Mouse (Mus musculus) testis, postnatal 10 days (tissue): Measurements from ENCODE around the gene Mmachc.

ENCODE experiments used
- DNase-seq: peaks from one replicate; pipeline ENCODE4 v3.0.0; 2021; ENCODE audit warnings: low spot score

Gene Mmachc

DNA sequence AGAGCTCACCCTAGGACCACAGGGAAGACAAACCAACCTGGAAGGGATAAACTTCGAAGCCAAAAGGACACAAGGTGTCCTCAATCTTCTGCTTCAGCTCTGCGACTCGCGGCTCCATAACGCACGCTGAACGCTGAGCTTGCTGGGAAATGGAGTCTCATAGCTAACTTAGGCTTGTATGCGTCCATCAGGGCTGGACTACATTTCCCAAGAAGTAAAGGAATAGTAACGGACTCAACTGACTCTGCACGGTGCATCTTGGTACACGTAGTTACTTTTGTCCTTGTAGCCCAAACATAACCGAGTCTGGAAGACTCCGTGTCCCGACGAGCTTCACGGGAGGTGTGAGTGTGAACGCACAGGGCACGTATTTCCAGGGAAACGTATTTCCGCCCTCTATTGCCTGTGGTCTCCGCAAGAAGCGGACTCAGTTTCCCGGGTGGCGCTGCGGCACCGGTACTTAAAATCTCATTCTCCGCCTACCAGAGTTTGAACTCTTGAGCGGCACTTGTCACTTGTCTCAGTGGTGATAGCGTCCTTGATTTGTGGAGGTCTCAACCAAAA lies at the start of gene Mmachc, which contains the start of gene Ccdc163:
Mmachc (minus strand) TSS at position 206 of the 564 bp plus-strand sequence.
Ccdc163 (plus strand) TSS at position 309 of the 564 bp plus-strand sequence.
- DNase-seq, result peak; percentile 83

GRCm38 (mm10) chr4:116749750-116750149 lies 41.5 kb upstream of the Mmachc start:
- DNase-seq, result no peak

- DNase-seq, result no peak
Observed at GRCm38 (mm10) chr4:116738972-116739751, 31.0 kb upstream of the Mmachc start.

GRCm38 (mm10) chr4:116734996-116735395 lies 26.8 kb upstream of the Mmachc start:
- no peak for DNase-seq

GRCm38 (mm10) chr4:116732355-116732754 lies 24.1 kb upstream of the Mmachc start:
- DNase-seq, result no peak

DNA sequence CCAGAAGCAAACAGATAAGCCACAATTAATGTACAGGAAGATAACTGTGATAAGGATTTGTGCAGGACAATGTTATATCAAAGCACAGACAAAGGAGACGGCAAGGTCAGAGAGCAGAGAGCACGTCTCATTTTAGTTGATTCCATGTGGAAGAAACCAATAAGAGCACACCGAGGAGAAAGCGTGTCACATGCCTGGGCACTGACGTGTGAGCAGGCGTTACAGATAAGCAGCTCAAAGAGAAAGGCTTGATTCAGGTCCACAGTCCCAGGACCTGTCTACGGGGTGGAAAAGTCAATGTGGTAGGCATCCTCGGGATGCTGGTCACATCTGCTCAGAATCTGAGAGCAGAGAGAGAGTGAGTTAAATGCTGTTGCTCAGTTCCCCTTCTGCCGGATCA lies 22.9 kb upstream of the Mmachc start:
- no peak for DNase-seq

GRCm38 (mm10) chr4:116729532-116729931 lies 21.3 kb upstream of the Mmachc start:
- DNase-seq, result no peak

GRCm38 (mm10) chr4:116727401-116727800 lies 19.2 kb upstream of the Mmachc start:
- DNase-seq, result no peak

DNA sequence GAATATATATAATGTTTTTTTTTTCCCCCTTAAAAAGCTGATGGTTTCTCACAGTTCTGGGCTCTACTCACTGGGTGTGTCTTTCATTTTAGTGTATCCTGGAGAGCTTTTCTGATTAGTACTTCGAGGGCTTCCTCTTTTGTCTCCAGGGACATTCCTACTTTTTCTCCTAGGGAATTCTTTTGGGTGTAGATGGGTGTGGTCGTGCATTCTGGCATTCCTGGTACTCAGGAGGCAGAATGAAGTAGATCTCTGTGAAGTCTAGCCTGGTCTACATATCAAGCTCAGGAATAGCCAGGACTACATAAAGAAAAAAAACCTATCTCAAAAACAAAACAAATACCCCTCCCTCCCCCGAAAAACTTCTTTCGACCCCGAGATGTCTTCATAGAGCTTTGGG lies 17.2 kb upstream of the Mmachc start:
- no peak for DNase-seq

DNA sequence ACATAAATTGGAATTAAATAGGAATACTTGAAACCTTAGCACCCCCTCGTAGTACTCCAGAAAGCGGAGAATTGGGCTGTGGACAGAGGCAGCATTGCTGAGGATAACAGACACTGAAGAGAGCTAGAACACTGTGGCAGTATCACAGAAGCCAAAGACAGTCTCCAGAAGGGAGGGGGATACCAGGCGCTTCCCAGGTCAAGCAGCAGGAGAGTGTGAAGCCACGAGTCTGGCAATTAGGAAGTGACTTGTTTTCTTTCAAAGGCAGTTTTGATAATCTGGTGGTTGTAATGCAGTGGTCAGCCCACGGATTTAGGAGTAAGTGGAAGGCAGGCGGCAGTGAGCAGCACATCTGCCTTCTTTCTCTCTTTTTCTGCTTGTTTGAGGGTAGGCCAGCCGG lies 14.0 kb upstream of the Mmachc start:
- DNase-seq, result no peak

DNA sequence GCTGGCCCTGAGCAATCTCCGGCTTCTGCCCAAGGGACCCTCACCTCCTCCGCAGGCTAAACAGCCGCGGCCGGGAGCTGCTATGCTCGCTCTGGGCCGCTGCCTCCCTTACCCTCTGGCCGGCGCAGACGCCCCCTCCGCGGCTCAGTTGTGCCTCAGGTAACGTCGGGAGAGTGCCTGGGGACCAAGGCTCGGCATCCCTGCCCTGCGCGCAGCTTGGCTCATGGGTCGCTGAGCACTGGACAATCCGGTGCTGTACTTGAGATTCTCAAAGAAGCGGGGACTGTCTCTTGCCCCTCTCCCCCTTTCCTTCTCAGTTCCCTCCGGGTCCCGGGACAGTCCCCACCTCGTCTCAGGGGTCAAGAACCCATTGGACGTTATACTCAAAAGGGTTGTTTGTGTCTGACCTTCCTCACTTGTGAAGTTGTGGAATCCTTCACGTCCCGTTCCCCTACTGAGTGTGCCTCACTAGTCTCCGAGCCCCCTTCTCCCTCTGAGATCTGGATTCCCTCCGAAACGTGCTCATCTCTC lies 13.0 kb upstream of the Mmachc start:
- no peak for DNase-seq

GRCm38 (mm10) chr4:116720343-116721097 lies 12.3 kb upstream of the Mmachc start, which contains the start of gene Tesk2:
Gene Tesk2 (plus strand): TSS chr4:116720948.
- peak; percentile 86 for DNase-seq

DNA sequence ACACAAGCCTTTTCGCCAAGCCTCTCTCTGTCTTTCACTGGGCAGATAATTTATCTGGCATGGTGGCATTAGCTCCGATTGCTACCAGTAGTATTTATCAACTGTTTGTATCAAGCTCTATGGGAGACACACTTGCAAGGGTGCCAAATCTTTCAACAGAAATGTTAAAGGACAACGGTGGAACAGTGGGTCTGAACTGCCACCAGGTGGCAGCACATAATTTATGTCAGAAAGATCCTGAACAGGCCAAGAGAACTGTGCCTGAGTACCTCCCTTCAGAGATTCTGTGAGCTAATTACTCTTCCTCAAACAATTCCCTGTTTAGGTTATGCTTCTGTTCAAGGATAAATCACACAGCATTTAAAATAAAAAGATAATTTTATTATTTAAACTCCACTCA lies 11.2 kb upstream of the Mmachc start:
- peak; percentile 73 for DNase-seq

DNA sequence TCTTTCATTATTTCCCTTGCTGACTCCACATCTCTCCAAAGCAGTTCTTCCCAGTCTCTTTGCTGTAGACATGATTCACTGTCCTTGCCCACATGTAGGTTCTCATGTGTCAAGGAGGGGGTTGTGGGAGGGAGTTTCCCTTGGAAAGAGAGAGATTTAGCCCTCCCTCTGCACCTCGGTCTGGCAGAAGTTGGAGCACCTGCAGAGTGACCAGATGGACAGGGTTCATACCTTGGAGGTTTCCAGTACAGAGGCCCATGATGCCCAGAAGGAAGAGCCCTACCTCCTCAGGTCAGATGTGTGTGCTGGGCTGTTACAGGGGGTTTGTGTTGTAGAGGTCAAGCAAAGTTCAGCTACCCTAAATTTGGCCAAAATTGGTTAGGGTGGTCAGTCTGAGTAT lies 4.3 kb upstream of the Mmachc start:
- DNase-seq, result no peak

DNA sequence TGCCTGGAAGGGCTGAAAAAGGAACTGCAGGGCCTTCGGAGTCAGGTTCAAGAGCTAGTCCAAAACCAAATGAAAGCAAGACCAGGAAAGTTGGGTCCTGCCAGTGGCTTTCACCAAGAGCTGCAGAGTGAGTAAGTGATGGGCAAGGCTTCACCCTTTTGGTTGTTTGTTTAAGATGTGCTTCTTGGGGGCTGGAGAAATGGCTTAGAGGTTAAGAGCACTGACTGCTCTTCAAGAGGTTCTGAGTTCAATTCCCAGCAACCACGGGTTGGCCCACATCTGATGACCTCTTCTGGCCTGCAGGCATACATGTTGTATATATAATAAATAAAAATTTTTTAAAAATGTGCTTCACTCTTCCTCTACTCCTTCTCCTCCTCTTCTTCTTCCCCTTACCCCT lies 1.9 kb upstream of the Mmachc start:
- no peak for DNase-seq

GRCm38 (mm10) chr4:116708791-116709390 lies 685 bp upstream of the Mmachc start:
- no peak for DNase-seq

DNA sequence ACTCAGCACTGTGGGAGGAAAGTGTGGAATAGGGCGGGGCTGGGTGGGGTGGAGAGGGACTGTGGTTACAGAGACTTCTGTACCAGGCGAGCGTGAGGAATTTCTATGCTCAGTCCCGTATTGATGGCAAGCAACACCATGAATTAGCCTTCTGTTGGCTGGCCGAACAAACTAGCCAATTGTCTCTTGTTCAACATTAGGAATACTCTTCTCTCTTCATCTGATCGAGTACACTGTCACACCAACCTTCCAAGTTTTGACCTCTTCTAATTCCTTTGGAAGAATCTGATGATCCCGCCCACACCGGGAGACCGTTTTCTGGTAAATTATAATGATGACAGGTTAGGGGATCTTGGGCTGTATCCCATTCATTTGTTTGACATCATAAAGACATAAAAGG lies 540 bp downstream of the Mmachc start:
- no peak for DNase-seq

DNA sequence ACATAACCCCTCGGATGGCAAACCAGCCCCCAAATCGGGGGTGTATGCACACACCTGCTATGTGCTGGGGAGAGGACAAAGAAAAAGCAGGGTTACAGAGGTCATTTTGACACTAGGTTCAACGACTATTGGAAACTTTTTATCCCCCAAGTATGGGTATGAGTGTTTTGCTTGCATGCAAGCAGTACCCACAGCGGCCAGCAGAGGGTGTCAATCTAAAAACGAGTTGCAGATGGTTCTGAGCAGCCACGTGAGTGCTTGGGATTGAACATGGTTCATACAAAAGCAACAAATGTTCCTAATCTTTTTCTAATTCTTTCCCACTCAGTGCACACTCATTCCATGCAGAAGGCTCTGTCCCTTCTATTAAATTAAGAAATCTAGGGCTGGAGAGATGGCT lies 4.4 kb downstream of the Mmachc start:
- DNase-seq, result peak; percentile 91

GRCm38 (mm10) chr4:116700964-116701363 lies 7.2 kb downstream of the Mmachc start:
- DNase-seq, result no peak

DNA sequence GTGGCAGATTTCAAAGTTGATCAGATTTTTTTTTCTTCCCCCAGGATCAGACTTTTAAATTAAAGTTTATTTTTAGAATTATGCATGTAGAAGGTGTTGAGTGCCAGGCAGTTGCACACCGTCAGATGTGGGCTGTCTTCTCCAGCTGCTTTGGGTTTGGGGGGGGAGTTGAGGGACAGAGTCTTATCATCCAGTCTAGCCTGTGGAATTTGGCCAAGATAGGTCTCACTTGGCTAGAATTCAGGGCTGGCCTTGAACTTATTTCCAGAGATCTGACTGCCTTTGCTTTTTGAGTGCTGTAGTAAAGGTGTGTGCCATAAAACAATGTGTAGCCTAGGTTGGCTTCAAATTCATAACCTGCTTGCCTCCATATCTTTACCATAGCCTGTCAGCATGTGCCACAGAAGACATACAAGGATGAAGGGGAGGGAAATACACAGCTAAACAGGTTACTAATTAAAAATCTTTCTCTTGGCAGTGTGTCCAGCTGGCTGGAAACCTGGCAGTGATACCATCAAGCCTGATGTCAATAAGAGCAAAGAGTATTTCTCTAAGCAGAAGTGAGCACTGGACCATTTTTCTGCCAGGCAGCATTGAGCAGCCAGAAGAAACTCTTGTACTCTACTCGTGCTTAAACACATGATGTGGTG lies 9.4 kb downstream of the Mmachc start:
- no peak for DNase-seq

DNA sequence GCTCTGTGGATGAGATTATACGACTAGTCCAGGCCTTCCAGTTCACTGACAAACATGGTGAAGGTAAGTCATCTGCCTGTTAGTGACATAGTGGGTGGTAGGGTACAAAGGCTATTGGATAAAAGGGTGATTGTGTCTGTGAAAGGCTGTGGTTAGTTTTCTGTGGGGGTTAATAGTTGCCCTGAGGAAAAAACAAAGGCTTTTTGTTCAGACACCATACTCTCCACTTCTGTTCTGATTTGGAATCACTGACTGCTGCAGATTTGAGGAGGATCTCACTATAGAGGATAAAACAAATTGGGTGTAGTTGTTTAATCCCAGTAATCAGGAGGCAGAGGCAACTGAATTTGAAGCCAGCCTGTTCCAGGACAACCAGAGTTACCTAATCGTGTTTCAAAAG lies 14.4 kb downstream of the Mmachc start:
- no peak for DNase-seq

DNA sequence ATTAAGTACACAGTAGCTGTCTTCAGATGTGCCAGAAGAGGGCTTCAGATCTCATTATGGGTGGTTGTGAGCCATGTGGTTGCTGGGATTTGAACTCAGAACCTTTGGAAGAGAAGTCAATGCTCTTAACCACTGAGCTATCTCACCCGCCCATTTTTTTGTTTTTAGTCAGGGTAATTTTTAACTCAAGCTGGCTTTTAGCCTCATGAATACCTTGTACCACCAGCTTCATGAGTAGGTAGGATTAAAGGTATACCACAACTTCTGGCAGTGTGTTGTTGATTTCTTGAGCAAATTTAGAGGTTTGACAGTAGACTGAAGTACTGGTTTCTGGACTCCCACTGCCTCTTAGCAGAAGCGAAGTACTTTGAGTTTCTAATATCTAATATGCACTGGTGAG lies 16.1 kb downstream of the Mmachc start:
- no peak for DNase-seq
